Mouse (Mus musculus): ENCODE measurements at regions not wholly inside any gene's neighbourhood (a gene's known extent, or its start where the extent isn't known, plus 50 kb on each side); places are given as distances from the start of the nearest gene placed in this dataset.
"Not testable (repeated sequence)": the region's sequence is repeated elsewhere in the genome, so short reads cannot be mapped to it uniquely, and the experiment has no call there.

DNA sequence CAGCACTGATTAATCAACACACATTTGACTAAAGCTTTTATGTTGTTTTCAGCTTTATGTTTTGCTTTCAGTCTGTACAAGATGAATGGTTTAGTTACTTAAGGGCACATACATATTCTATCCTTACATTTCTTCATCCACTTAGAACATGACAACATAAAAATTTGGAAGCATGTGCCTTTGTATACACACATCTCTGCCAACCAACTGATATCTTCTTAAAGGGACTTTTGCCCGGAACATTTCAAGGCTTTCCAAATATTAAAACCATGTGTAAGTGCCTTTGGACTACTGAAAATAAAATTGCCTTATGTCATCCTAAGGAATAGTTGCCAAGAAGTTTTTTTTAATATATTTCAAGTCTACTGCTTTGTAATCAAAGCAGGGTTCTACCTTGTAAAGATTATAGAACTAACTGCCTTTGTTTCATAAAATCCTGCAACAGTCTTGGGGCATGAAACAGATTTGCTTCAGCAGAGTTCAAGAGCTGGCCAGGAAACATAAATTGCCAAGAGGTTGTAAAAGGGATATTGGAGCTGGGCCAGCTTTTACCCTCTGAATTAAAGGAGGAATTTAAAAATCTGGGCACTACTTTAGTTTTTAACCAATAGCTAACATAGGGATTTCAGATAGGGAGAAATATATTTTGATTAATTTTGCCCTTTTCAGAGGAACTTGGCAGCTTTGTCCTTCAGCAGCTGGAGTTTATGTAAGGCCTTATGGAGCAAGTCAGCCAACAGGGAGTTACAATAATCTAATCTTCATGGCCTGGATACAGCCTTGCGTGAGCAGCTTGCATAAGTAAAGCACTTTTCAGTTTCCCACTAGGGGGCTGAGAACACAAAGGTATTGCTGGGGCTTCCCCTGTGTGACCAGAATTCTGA lies 1120.0 kb downstream of the Hace1 start:
- in situ Hi-C loops (cut with MboI; ENCODE audit: low pct_ligation_motif_present, low pct_unique_long_range_greater_than_20kb, low sequenced_read_pairs): no loop called here

DNA sequence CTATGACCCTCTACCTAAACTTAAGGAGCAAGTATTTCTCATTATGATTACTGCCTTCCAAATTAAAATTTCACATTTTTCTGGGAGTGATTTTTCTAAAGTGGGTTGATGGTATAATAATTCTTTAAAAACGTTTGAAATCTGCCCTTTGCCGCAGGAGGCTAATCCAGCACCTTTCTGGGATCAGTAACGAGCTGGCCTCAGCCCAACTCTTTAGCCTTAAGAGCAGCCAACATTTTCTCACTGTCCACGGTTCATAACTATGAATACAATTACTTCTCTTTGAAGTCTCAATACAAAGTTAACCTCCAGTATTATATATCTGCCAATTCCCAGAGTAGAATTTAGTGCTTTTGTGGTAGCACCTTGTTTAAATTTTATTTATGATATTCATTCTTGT lies 1123.6 kb downstream of the Hace1 start:
- Histone ChIP-seq H3K9me3 (replicated peaks; ENCODE audit: low read length) (no peaks in the 10 kb centered on the region), H3K36me3 (replicated peaks in 1 of 2; ENCODE audit: control insufficient read depth in 1 of 2, insufficient read depth in 1 of 2, low read length in 1 of 2) (no peaks in the 10 kb centered on the region), H3K4me2 (ENCODE audit: insufficient read depth, low read depth, poor library complexity, severe bottlenecking) (no peak overlapping the region), H3K27me3 (replicated peaks) (no peaks in the 10 kb centered on the region), H3K4me3 (replicated peaks in 1 of 3; ENCODE audit: low read depth in 2 of 3, low read length in 2 of 3, poor library complexity in 1 of 3) (no peak overlapping the region), H3K79me2 (replicated peaks; ENCODE audit: control insufficient read depth, extremely low read depth, insufficient read depth, poor library complexity, severe bottlenecking) (no peaks in the 10 kb centered on the region), H3K27ac (ENCODE audit: insufficient read depth, low read depth) (no peak overlapping the region), H3K9ac (ENCODE audit: insufficient read depth, low read depth) (no peak overlapping the region), H3K4me1 (ENCODE audit: control insufficient read depth in 1 of 2, insufficient read depth in 2 of 2) (peaks cover 0 to 4% of the 10 kb centered on the region in 2 experiments; a peak in 2 of 4 replicates)
- DNase-seq (ENCODE audit: extremely low read depth): no peak
- TF ChIP-seq JUN (IDR thresholded peaks at IDR 0.05; ENCODE audit: insufficient read depth, low read depth, low read length): no peak
- TF ChIP-seq ELF1 (IDR thresholded peaks at IDR 0.05; ENCODE audit: low read depth, low read length): no peak
- TF ChIP-seq IRF4 (IDR thresholded peaks at IDR 0.05; ENCODE audit: low read depth, low read length): no peak
- TF ChIP-seq GABPA (IDR thresholded peaks at IDR 0.05; ENCODE audit: insufficient replicate concordance, low read depth, low read length): no peak
- TF ChIP-seq ZMIZ1 (IDR thresholded peaks at IDR 0.05; ENCODE audit: low read depth, low read length): no peak
- TF ChIP-seq CHD1 (IDR thresholded peaks at IDR 0.05; ENCODE audit: low read depth, low read length): no peak
- TF ChIP-seq TBP (conservative IDR thresholded peaks at IDR 0.05; ENCODE audit: low read depth, low read length): no peak
- no peak for TF ChIP-seq POLR2AphosphoS2 (IDR thresholded peaks at IDR 0.05; ENCODE audit: low read depth, low read length)
- TF ChIP-seq RAD21 (IDR thresholded peaks at IDR 0.05; ENCODE audit: low read depth, low read length): no peak
- TF ChIP-seq SIN3A (IDR thresholded peaks at IDR 0.05; ENCODE audit: low read length): no peak
- TF ChIP-seq CHD2 (IDR thresholded peaks at IDR 0.05; ENCODE audit: low read length): no peak
- TF ChIP-seq CTCF (conservative IDR thresholded peaks at IDR 0.05 in 1 of 2, IDR thresholded peaks at IDR 0.05 in 1 of 2; ENCODE audit: low read depth in 2 of 2, low read length in 2 of 2): no peak
- TF ChIP-seq MXI1 (IDR thresholded peaks at IDR 0.05; ENCODE audit: low read depth, low read length): no peak
- TF ChIP-seq ETS1 (conservative IDR thresholded peaks at IDR 0.05; ENCODE audit: low read depth, low read length): no peak
- TF ChIP-seq UBTF (IDR thresholded peaks at IDR 0.05; ENCODE audit: low read depth, low read length): no peak
- TF ChIP-seq MAX (IDR thresholded peaks at IDR 0.05; ENCODE audit: low read length): no peak
- no peak for TF ChIP-seq BHLHE40 (IDR thresholded peaks at IDR 0.05; ENCODE audit: low read depth, low read length)
- no peak for TF ChIP-seq KAT2A (IDR thresholded peaks at IDR 0.05; ENCODE audit: insufficient replicate concordance, low read length)
- in situ Hi-C loops (cut with MboI; ENCODE audit: low pct_ligation_motif_present, low pct_unique_long_range_greater_than_20kb, low sequenced_read_pairs): no loop called here
- dilution Hi-C loops (cut with MboI; ENCODE audit: extremely low pct_ligation_motif_present, extremely low pct_unique_long_range_greater_than_20kb, low sequenced_read_pairs): no loop called here

More for the DNA sequence above, 1120.0 kb downstream of the Hace1 start:
- Histone ChIP-seq H3K79me2 (replicated peaks; ENCODE audit: control insufficient read depth, extremely low read depth, insufficient read depth, poor library complexity, severe bottlenecking) (no peaks in the 10 kb centered on the region), H3K4me2 (ENCODE audit: insufficient read depth, low read depth, poor library complexity, severe bottlenecking) (no peak overlapping the region), H3K9me3 (replicated peaks; ENCODE audit: low read length) (no peaks in the 10 kb centered on the region), H3K27me3 (replicated peaks) (no peaks in the 10 kb centered on the region), H3K4me1 (ENCODE audit: control insufficient read depth in 1 of 2, insufficient read depth in 2 of 2) (peaks cover 0 to 4% of the 10 kb centered on the region in 2 experiments; a peak in 2 of 4 replicates), H3K9ac (ENCODE audit: insufficient read depth, low read depth) (no peak overlapping the region), H3K4me3 (replicated peaks in 1 of 3; ENCODE audit: low read depth in 2 of 3, low read length in 2 of 3, poor library complexity in 1 of 3) (no peak overlapping the region), H3K27ac (ENCODE audit: insufficient read depth, low read depth) (no peak overlapping the region), H3K36me3 (replicated peaks in 1 of 2; ENCODE audit: control insufficient read depth in 1 of 2, insufficient read depth in 1 of 2, low read length in 1 of 2) (no peaks in the 10 kb centered on the region)
- no peak for TF ChIP-seq SIN3A (IDR thresholded peaks at IDR 0.05; ENCODE audit: low read length)
- TF ChIP-seq CTCF (conservative IDR thresholded peaks at IDR 0.05 in 1 of 2, IDR thresholded peaks at IDR 0.05 in 1 of 2; ENCODE audit: low read depth in 2 of 2, low read length in 2 of 2): peak in 1 of 2 experiments; percentile 46; a peak in 2 of 4 replicates
- no peak for TF ChIP-seq E2F4 (IDR thresholded peaks at IDR 0.05; ENCODE audit: insufficient replicate concordance, low read depth, low read length)
- no peak for TF ChIP-seq ZKSCAN1 (IDR thresholded peaks at IDR 0.05; ENCODE audit: borderline replicate concordance, low read depth, low read length)
- no peak for TF ChIP-seq ZMIZ1 (IDR thresholded peaks at IDR 0.05; ENCODE audit: low read depth, low read length)
- TF ChIP-seq CHD1 (IDR thresholded peaks at IDR 0.05; ENCODE audit: low read depth, low read length): no peak
- no peak for TF ChIP-seq TBP (conservative IDR thresholded peaks at IDR 0.05; ENCODE audit: low read depth, low read length)
- no peak for TF ChIP-seq CHD2 (IDR thresholded peaks at IDR 0.05; ENCODE audit: low read length)
- TF ChIP-seq RAD21 (IDR thresholded peaks at IDR 0.05; ENCODE audit: low read depth, low read length): peak; percentile 35
- TF ChIP-seq SMC3 (IDR thresholded peaks at IDR 0.05; ENCODE audit: low read depth, low read length): peak; percentile 37
- dilution Hi-C loops (cut with MboI; ENCODE audit: extremely low pct_ligation_motif_present, extremely low pct_unique_long_range_greater_than_20kb, low sequenced_read_pairs): no loop called here
- DNase-seq (ENCODE audit: extremely low read depth): peak; percentile 33

GRCm38 (mm10) chr10:46708022-46708421 lies 1130.4 kb downstream of the Hace1 start:
- H3K4me3 ChIP-seq (replicated peaks in 1 of 3; ENCODE audit: low read depth in 2 of 3, low read length in 2 of 3, poor library complexity in 1 of 3); H3K36me3 ChIP-seq (replicated peaks in 1 of 2; ENCODE audit: control insufficient read depth in 1 of 2, insufficient read depth in 1 of 2, low read length in 1 of 2); H3K4me1 ChIP-seq (ENCODE audit: control insufficient read depth in 1 of 2, insufficient read depth in 2 of 2); H3K9me3 ChIP-seq (replicated peaks; ENCODE audit: low read length); H3K79me2 ChIP-seq (replicated peaks; ENCODE audit: control insufficient read depth, extremely low read depth, insufficient read depth, poor library complexity, severe bottlenecking); dilution Hi-C loops (cut with MboI; ENCODE audit: extremely low pct_ligation_motif_present, extremely low pct_unique_long_range_greater_than_20kb, low sequenced_read_pairs); H3K4me2 ChIP-seq (ENCODE audit: insufficient read depth, low read depth, poor library complexity, severe bottlenecking); H3K27ac ChIP-seq (ENCODE audit: insufficient read depth, low read depth); in situ Hi-C loops (cut with MboI; ENCODE audit: low pct_ligation_motif_present, low pct_unique_long_range_greater_than_20kb, low sequenced_read_pairs); H3K27me3 ChIP-seq (replicated peaks); DNase-seq (ENCODE audit: extremely low read depth); H3K9ac ChIP-seq (ENCODE audit: insufficient read depth, low read depth): not testable (repeated sequence)

Data from CH12.LX (cell line).